8 mouse cellular contexts compared by ENCODE assay signal in the genomic region with DNA sequence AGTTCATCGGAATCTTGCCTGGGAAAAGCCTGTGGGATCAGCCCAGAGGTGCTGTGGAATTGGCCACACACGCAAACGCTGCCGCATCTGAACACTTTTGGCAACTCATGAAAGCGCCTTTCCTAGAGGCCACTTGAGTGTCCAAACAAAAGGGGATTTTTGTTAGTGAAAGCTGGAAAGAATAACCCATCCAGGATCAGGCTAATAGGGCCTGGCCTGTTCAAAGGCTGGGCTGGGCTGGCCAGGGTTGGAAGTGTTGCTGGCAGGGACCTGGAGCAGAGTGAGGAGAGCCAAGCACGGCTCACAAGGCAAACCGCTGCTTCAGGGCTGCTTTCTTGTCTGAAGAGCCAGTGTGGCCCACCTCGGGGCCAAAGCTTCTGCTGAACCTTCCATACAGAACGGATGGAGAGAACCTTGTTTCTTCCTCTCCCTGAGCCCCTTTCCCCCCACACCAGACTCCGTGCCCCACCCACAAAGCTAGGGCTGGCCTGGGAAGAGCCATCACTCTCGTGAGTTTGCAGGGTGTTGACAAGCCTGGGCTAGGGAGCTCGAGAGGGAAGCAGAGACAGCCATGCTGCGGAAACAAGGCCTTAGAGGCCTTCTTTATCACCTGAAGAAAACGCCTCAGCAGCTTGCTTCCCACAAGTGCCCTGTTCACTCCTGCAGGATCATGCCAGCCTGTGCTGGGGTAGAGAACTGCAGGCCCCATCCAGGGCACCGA.
DNase-seq lines count a peak whose midpoint lies in the region; ATAC-seq and TF ChIP-seq lines count a peak whose summit lies in the region.
"Had no signal": no experiment of that assay in that cellular context is flagged by ENCODE, and none has a peak within 500 bp of the region (broad histone marks: within the 10 kb centered on the region; RNA-seq: fewer than 3 reads in every experiment).

No protein-coding gene starts in this region.

- H3K36me3 ChIP-seq in limb, embryonic 14.5 days (ENCODE audit: control insufficient read depth, insufficient read depth, low read length) = no peaks in the 10 kb centered on the region
- no peaks in the 10 kb centered on the region for H3K36me3 ChIP-seq in neural tube, embryonic 15.5 days

- H3K4me2 ChIP-seq in limb, embryonic 14.5 days (replicated peaks; ENCODE audit: low read depth, low read length, severe bottlenecking) = no peak overlapping the region
- no peak overlapping the region for H3K4me2 ChIP-seq in neural tube, embryonic 15.5 days

- 73% methylated on average over 15 of the region's 15 CpGs for WGBS in limb, embryonic 14.5 days
- 81% methylated on average over 15 of the region's 15 CpGs for WGBS in neural tube, embryonic 15.5 days

- no peak overlapping the region for H3K9ac ChIP-seq in limb, embryonic 14.5 days (ENCODE audit: low read depth, low read length, severe bottlenecking)
- H3K9ac ChIP-seq in neural tube, embryonic 15.5 days (replicated peaks) = no peak overlapping the region

- ATAC-seq in limb, embryonic 14.5 days (ENCODE audit: low FRiP score, low read depth) = peak; percentile 24; the same call in 1 of the 2 replicates
- no peak for ATAC-seq in neural tube, embryonic 15.5 days (ENCODE audit: low FRiP score)

- DNase-seq in urinary bladder, postnatal 14 days (ENCODE audit: low spot score) = peak; percentile 41
- no peak for DNase-seq in urinary bladder, adult 2 months (ENCODE audit: low spot score)
- peak; percentile 66 for DNase-seq in gastrocnemius, adult 2 months
- DNase-seq in limb, embryonic 14.5 days (ENCODE audit: low spot score) = peak; percentile 65
- no peak for DNase-seq in testis, postnatal 14 days (ENCODE audit: low spot score)
- no peak for DNase-seq in kidney, postnatal 36 days
- DNase-seq: cerebellum, adult 11-12 months had no signal

- peaks cover 36% of the 10 kb centered on the region for H3K4me1 ChIP-seq in limb, embryonic 14.5 days (ENCODE audit: control insufficient read depth, insufficient read depth, low read length)
- H3K4me1 ChIP-seq in neural tube, embryonic 15.5 days = peaks cover 11% of the 10 kb centered on the region

- no peaks in the 10 kb centered on the region for H3K9me3 ChIP-seq in limb, embryonic 14.5 days (ENCODE audit: control insufficient read depth, low read length)
- no peaks in the 10 kb centered on the region for H3K9me3 ChIP-seq in neural tube, embryonic 15.5 days (replicated peaks)

- TF ChIP-seq CTCF in gastrocnemius, adult 2 months (IDR thresholded peaks at IDR 0.05) = no peak

- H3K4me3 ChIP-seq in gastrocnemius, adult 2 months = no peak overlapping the region
- H3K4me3 ChIP-seq in limb, embryonic 14.5 days (replicated peaks; ENCODE audit: low read length) = no peak overlapping the region
- no peak overlapping the region for H3K4me3 ChIP-seq in neural tube, embryonic 15.5 days (replicated peaks)

- TF ChIP-seq POLR2A in limb, embryonic 14.5 days (IDR thresholded peaks at IDR 0.05; ENCODE audit: borderline replicate concordance, extremely low read depth, insufficient read depth, insufficient read length) = no peak

- no peaks in the 10 kb centered on the region for H3K27me3 ChIP-seq in limb, embryonic 14.5 days (ENCODE audit: control insufficient read depth, insufficient read depth, low read length)
- H3K27me3 ChIP-seq in neural tube, embryonic 15.5 days (replicated peaks) = no peaks in the 10 kb centered on the region

- intact Hi-C loops in gastrocnemius, adult 2 months (cut with DNase I) = no loop called here

- peak overlapping the region; percentile 40; the same call in 1 of the 2 replicates for H3K27ac ChIP-seq in gastrocnemius, adult 2 months
- H3K27ac ChIP-seq in limb, embryonic 14.5 days (replicated peaks; ENCODE audit: low read depth, low read length) = peak overlapping the region; percentile 61
- no peak overlapping the region for H3K27ac ChIP-seq in neural tube, embryonic 15.5 days (replicated peaks)

Comparison
In these comparisons a context has a peak if more than half of its experiments do, and no peak if none do; other contexts are left out.
1. DNase-seq: peak in urinary bladder, postnatal 14 days (single experiment), gastrocnemius, adult 2 months (single experiment) and limb, embryonic 14.5 days (single experiment); none in urinary bladder, adult 2 months (single experiment), testis, postnatal 14 days (single experiment) and kidney, postnatal 36 days (0 of 2).